Mouse (Mus musculus) forebrain, embryonic 13.5 days (tissue): ENCODE measurements at regions not wholly inside any gene's neighbourhood (a gene's known extent, or its start where the extent isn't known, plus 50 kb on each side); places are given as distances from the start of the nearest gene placed in this dataset.

ENCODE experiments used
- ATAC-seq: fragments of 200-750 bp; cut with Nextera tagmentation; 2 replicates; pipeline ENCODE4 v1.8.0; 2017
- H3K27ac ChIP-seq: fragments of 300-500 bp; sonication (generic); 2 replicates; pipeline ENCODE4 v1.5.1; 2015; ENCODE audit warnings: inconsistent platforms, mild to moderate bottlenecking, moderate library complexity
- H3K27me3 ChIP-seq: fragments of 300-500 bp; sonication (generic); 2 replicates; pipeline ENCODE4 v1.6.1; 2015; ENCODE audit warnings: mild to moderate bottlenecking, inconsistent platforms
- H3K36me3 ChIP-seq: fragments of 300-500 bp; sonication (generic); 2 replicates; pipeline ENCODE4 v1.6.1; 2015; ENCODE audit warnings: mild to moderate bottlenecking, inconsistent platforms; ENCODE audit not compliant: poor library complexity, severe bottlenecking
- H3K4me1 ChIP-seq: fragments of 300-500 bp; sonication (generic); 2 replicates; pipeline ENCODE4 v1.6.1; 2015; ENCODE audit warnings: inconsistent platforms
- H3K4me2 ChIP-seq: fragments of 300-500 bp; sonication (generic); 2 replicates; pipeline ENCODE4 v1.6.1; 2015; ENCODE audit warnings: inconsistent platforms, mild to moderate bottlenecking, moderate library complexity
- H3K4me3 ChIP-seq: fragments of 300-500 bp; sonication (generic); 2 replicates; pipeline ENCODE4 v1.5.1; 2015; ENCODE audit warnings: mild to moderate bottlenecking, inconsistent platforms
- H3K9ac ChIP-seq: fragments of 300-500 bp; sonication (generic); 2 replicates; pipeline ENCODE4 v1.6.1; 2015; ENCODE audit warnings: mild to moderate bottlenecking, inconsistent platforms
- H3K9me3 ChIP-seq: fragments of 300-500 bp; sonication (generic); replicated peaks from 2 replicates; pipeline ENCODE4 v1.6.1; 2016; ENCODE audit warnings: inconsistent platforms
- WGBS: fragments of 180-500 bp; shearing (Covaris S2); methylation state at CpG from one replicate; pipeline ENCODE4 v1.1.7; 2015; 5-methylcytosine and 5-hydroxymethylcytosine counted together

GRCm38 (mm10) chr5:80766591-80766990 is 253.3 kb upstream of the Adgrl3 start:
- ATAC-seq: no peak

GRCm38 (mm10) chr5:80783892-80784291 is 236.0 kb upstream of the Adgrl3 start:
- Histone ChIP-seq H3K9ac (no peak overlapping the region), H3K9me3 (no peaks in the 10 kb centered on the region), H3K4me1 (no peaks in the 10 kb centered on the region), H3K4me3 (no peak overlapping the region), H3K4me2 (no peak overlapping the region), H3K27me3 (no peaks in the 10 kb centered on the region), H3K27ac (no peak overlapping the region), H3K36me3 (no peaks in the 10 kb centered on the region)
- 86% methylated on average over 4 of the region's 4 CpGs for WGBS
- ATAC-seq: no peak

More at GRCm38 (mm10) chr5:80766591-80766990, 253.3 kb upstream of the Adgrl3 start:
- H3K4me2 ChIP-seq: no peak overlapping the region
- no peaks in the 10 kb centered on the region for H3K4me1 ChIP-seq
- H3K9me3 ChIP-seq: no peaks in the 10 kb centered on the region
- H3K27ac ChIP-seq: no peak overlapping the region
- no peaks in the 10 kb centered on the region for H3K27me3 ChIP-seq
- H3K4me3 ChIP-seq: no peak overlapping the region
- no peak overlapping the region for H3K9ac ChIP-seq
- 76% methylated on average over 3 of the region's 3 CpGs for WGBS
- H3K36me3 ChIP-seq: no peaks in the 10 kb centered on the region

- WGBS: 85% methylated on average over 6 of the region's 6 CpGs
- Histone ChIP-seq H3K27me3 (no peaks in the 10 kb centered on the region), H3K4me1 (no peaks in the 10 kb centered on the region), H3K4me2 (no peak overlapping the region), H3K27ac (no peak overlapping the region), H3K36me3 (no peaks in the 10 kb centered on the region), H3K9me3 (no peaks in the 10 kb centered on the region), H3K4me3 (no peak overlapping the region), H3K9ac (no peak overlapping the region)
- no peak for ATAC-seq
These were observed 235.2 kb upstream of the Adgrl3 start for GRCm38 (mm10) chr5:80784746-80785145.

- ATAC-seq: no peak
- WGBS: 87% methylated on average over 1 of the region's 1 CpGs
- H3K4me2 ChIP-seq: no peak overlapping the region
- no peak overlapping the region for H3K27ac ChIP-seq
- H3K9ac ChIP-seq: no peak overlapping the region
- no peaks in the 10 kb centered on the region for H3K27me3 ChIP-seq
- no peaks in the 10 kb centered on the region for H3K4me1 ChIP-seq
- no peaks in the 10 kb centered on the region for H3K9me3 ChIP-seq
- H3K4me3 ChIP-seq: no peak overlapping the region
- H3K36me3 ChIP-seq: no peaks in the 10 kb centered on the region
These were observed 228.3 kb upstream of the Adgrl3 start for GRCm38 (mm10) chr5:80791658-80792057.

DNA sequence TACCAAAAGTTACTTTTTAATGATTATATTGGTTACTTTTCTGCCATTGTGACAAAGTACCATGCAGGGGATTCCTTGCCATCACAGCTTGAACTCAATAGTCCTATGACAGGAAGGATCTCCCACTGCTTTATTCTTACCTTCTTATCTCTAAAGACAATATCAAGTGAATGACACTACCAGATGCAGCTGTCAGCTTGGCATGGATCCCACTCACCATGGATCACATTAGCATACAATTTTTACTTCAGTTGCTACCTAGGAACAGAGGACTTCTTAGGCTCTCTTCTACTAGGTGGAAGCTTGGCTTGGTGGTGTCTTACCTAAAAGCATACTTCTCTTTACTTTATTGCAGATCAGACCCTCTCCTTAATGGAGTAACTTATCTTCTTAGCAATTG is 220.2 kb upstream of the Adgrl3 start:
- Histone ChIP-seq H3K9ac (no peak overlapping the region), H3K4me3 (no peak overlapping the region), H3K4me1 (no peaks in the 10 kb centered on the region), H3K36me3 (no peaks in the 10 kb centered on the region), H3K4me2 (no peak overlapping the region), H3K27ac (no peak overlapping the region), H3K9me3 (no peaks in the 10 kb centered on the region), H3K27me3 (no peaks in the 10 kb centered on the region)
- ATAC-seq: no peak

DNA sequence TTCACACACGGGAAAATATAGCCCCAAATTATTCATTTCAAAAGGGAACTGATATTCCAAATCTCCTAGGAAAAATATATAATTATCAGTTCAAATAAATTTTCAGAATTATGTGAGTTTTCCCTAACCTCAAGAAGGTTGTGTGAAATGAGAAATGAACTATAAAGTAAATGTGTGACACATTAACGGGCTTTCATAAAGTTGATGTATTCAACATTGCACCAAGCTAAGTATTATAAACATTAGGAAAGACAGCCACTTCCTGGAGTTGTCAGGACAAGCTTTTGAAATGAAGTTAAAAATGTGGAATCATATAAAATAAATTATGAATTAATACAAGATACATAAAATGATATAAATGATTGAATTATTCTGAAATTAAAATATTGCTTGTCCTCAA is 207.0 kb upstream of the Adgrl3 start:
- Histone ChIP-seq H3K4me2 (no peak overlapping the region), H3K36me3 (no peaks in the 10 kb centered on the region), H3K4me3 (no peak overlapping the region), H3K27me3 (no peaks in the 10 kb centered on the region), H3K9ac (no peak overlapping the region), H3K9me3 (no peaks in the 10 kb centered on the region), H3K27ac (no peak overlapping the region), H3K4me1 (no peaks in the 10 kb centered on the region)
- no peak for ATAC-seq
- 88% methylated on average over 2 of the region's 2 CpGs for WGBS

GRCm38 (mm10) chr5:80819208-80819607 is 200.7 kb upstream of the Adgrl3 start:
- H3K4me2 ChIP-seq: no peak overlapping the region
- H3K27me3 ChIP-seq: no peaks in the 10 kb centered on the region
- no peaks in the 10 kb centered on the region for H3K9me3 ChIP-seq
- H3K36me3 ChIP-seq: no peaks in the 10 kb centered on the region
- no peak for ATAC-seq
- H3K4me3 ChIP-seq: no peak overlapping the region
- no peak overlapping the region for H3K9ac ChIP-seq
- no peaks in the 10 kb centered on the region for H3K4me1 ChIP-seq
- H3K27ac ChIP-seq: no peak overlapping the region

- WGBS: 71% methylated on average over 1 of the region's 1 CpGs
- Histone ChIP-seq H3K27ac (no peak overlapping the region), H3K27me3 (no peaks in the 10 kb centered on the region), H3K4me1 (no peaks in the 10 kb centered on the region), H3K4me3 (no peak overlapping the region), H3K4me2 (no peak overlapping the region), H3K9ac (no peak overlapping the region), H3K9me3 (no peaks in the 10 kb centered on the region), H3K36me3 (no peaks in the 10 kb centered on the region)
- no peak for ATAC-seq
These were observed 177.4 kb upstream of the Adgrl3 start for GRCm38 (mm10) chr5:80842531-80842930.

DNA sequence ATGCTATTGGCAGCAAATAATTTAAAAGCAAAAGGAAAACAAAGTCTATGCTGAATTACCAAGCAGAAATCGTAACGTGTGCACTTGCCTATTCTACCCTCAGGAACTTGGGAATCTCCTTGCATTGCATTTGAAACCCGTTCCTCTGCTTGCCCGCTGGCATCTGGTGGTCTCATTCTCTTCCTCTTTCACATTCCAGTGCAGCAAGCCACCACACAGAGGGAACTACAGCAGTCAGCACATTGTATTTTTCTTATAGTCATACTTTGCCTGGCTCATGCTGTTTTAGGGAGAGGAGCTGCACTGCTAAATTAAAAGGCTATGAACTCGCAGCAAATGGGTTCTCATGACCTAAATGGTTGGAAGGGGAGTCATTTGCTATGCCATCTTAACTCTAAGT is 164.9 kb upstream of the Adgrl3 start:
- no peak for ATAC-seq
- no peaks in the 10 kb centered on the region for H3K9me3 ChIP-seq

GRCm38 (mm10) chr5:80876600-80876999 is 143.3 kb upstream of the Adgrl3 start:
- WGBS: 72% methylated on average over 2 of the region's 2 CpGs
- H3K27me3 ChIP-seq: no peaks in the 10 kb centered on the region

More for the DNA sequence above, 164.9 kb upstream of the Adgrl3 start:
- WGBS: 61% methylated on average over 5 of the region's 5 CpGs
- H3K36me3 ChIP-seq: no peaks in the 10 kb centered on the region
- no peaks in the 10 kb centered on the region for H3K4me1 ChIP-seq
- no peak overlapping the region for H3K4me2 ChIP-seq
- no peak overlapping the region for H3K27ac ChIP-seq
- no peak overlapping the region for H3K4me3 ChIP-seq
- no peak overlapping the region for H3K9ac ChIP-seq
- no peaks in the 10 kb centered on the region for H3K27me3 ChIP-seq

GRCm38 (mm10) chr5:80898230-80898629 is 121.7 kb upstream of the Adgrl3 start:
- Histone ChIP-seq H3K4me2 (no peak overlapping the region), H3K27ac (no peak overlapping the region), H3K4me3 (no peak overlapping the region), H3K9me3 (no peaks in the 10 kb centered on the region), H3K9ac (no peak overlapping the region), H3K27me3 (no peaks in the 10 kb centered on the region), H3K4me1 (no peaks in the 10 kb centered on the region), H3K36me3 (no peaks in the 10 kb centered on the region)
- WGBS: 45% methylated on average over 5 of the region's 5 CpGs
- no peak for ATAC-seq

More at GRCm38 (mm10) chr5:80876600-80876999, 143.3 kb upstream of the Adgrl3 start:
- H3K9ac ChIP-seq: no peak overlapping the region
- H3K4me1 ChIP-seq: no peaks in the 10 kb centered on the region
- H3K36me3 ChIP-seq: no peaks in the 10 kb centered on the region
- no peak overlapping the region for H3K4me3 ChIP-seq
- no peak overlapping the region for H3K4me2 ChIP-seq
- ATAC-seq: no peak
- H3K9me3 ChIP-seq: no peaks in the 10 kb centered on the region
- no peak overlapping the region for H3K27ac ChIP-seq

- H3K9ac ChIP-seq: no peak overlapping the region
- H3K4me1 ChIP-seq: no peaks in the 10 kb centered on the region
- no peaks in the 10 kb centered on the region for H3K9me3 ChIP-seq
- no peaks in the 10 kb centered on the region for H3K27me3 ChIP-seq
- H3K4me2 ChIP-seq: no peak overlapping the region
- no peak overlapping the region for H3K4me3 ChIP-seq
- WGBS: 68% methylated on average over 6 of the region's 6 CpGs
- no peaks in the 10 kb centered on the region for H3K36me3 ChIP-seq
- no peak overlapping the region for H3K27ac ChIP-seq
- ATAC-seq: no peak
These were observed 111.2 kb upstream of the Adgrl3 start for GRCm38 (mm10) chr5:80908771-80909170.

GRCm38 (mm10) chr5:80938791-80939190 is 81.1 kb upstream of the Adgrl3 start:
- 93% methylated on average over 3 of the region's 3 CpGs for WGBS
- no peak overlapping the region for H3K9ac ChIP-seq
- H3K4me1 ChIP-seq: no peaks in the 10 kb centered on the region
- no peak overlapping the region for H3K4me2 ChIP-seq
- no peaks in the 10 kb centered on the region for H3K9me3 ChIP-seq
- H3K4me3 ChIP-seq: no peak overlapping the region
- H3K27me3 ChIP-seq: no peaks in the 10 kb centered on the region
- no peak for ATAC-seq
- no peak overlapping the region for H3K27ac ChIP-seq
- no peaks in the 10 kb centered on the region for H3K36me3 ChIP-seq
